Mouse (Mus musculus): Measurements from ENCODE around the gene Slc8b1. TPM values are rescaled to one million over a fixed set of nuclear protein-coding genes. Genes with fewer than 3 reads are reported as not detected.

The Slc8b1 gene
- 10 to 100 TPM in 1 of 2 experiments, 1 to 10 TPM in 1; 7.8 to 11.8 TPM for total RNA-seq (2021)
- long read RNA-seq, transcript Slc8b1-201 (16 exons, 2,898 nt), result major isoform, 5 of 15 reads
- long read RNA-seq, partial matches to known transcripts, result 0 of 15 reads
- long read RNA-seq, other reads (novel, unspliced or antisense), result 8 of 15 reads

DNA sequence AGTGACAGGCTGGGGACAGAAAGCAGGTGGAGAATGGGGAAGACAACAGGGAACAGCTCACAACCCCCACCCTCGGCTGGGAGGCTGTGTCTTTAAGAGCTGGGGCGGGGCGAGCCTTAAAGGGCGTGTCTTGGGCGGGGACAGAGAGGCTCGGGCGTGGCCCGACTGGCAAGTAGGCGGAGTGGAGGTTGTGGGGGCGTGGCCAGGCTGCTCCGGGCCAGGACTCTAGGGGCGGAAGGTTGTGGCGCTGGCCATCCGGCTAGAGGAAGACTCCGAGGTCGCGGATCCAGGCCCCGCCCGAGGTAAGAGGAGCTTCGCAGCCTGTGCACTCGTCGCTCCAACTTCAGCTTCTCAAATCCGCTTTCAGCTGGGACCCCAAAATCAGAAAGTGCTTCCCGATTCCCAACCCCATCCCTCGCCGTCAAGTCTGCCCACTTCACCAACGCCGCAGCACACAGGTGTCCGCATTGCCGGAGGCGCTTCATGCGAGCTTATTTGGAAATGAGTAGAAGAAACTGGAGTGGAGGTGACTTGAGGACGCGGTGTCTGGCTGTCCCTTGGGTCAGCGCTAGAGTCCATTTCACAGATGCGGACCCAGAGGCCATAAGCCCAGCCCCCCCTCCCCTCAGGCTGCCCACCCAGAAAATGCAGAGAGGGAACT, at the start of gene Slc8b1:
Gene Slc8b1, plus strand, starts transcription at position 187 of the 661 bp plus-strand sequence.
- DNase-seq (ENCODE audit: low spot score in 2 of 2), result peak; percentile 63 to 87

DNA sequence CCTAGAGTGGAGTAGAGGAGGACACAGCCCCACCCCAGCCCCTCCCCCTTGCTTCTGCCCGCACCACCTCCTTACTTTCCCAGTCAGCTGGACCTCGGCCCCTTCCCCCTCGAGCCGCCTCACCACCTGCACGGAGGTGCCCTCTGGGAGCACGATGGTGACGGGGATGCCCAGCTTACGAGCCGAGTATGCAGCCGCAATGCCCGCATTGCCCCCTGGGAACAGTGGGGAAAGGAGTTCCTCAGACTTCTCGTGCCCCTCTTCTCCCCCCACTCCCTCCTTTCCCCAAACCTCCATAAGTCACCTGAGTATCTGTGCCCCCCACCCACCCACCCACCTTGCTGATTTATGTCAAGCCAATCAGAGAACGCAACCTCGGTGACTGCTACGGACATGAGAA, 49.1 kb upstream of the Slc8b1 start:
- no peak for DNase-seq (ENCODE audit: low spot score in 2 of 2)

GRCm38 (mm10) chr5:120464321-120464720, 46.6 kb upstream of the Slc8b1 start:
- no peak for DNase-seq (ENCODE audit: low spot score in 2 of 2)

GRCm38 (mm10) chr5:120465062-120465461, 45.9 kb upstream of the Slc8b1 start:
- DNase-seq (ENCODE audit: low spot score in 2 of 2), result no peak

GRCm38 (mm10) chr5:120465860-120466259, 45.1 kb upstream of the Slc8b1 start:
- no peak for DNase-seq (ENCODE audit: low spot score in 2 of 2)

GRCm38 (mm10) chr5:120467026-120467425, 43.9 kb upstream of the Slc8b1 start:
- DNase-seq (ENCODE audit: low spot score in 2 of 2), result no peak

DNA sequence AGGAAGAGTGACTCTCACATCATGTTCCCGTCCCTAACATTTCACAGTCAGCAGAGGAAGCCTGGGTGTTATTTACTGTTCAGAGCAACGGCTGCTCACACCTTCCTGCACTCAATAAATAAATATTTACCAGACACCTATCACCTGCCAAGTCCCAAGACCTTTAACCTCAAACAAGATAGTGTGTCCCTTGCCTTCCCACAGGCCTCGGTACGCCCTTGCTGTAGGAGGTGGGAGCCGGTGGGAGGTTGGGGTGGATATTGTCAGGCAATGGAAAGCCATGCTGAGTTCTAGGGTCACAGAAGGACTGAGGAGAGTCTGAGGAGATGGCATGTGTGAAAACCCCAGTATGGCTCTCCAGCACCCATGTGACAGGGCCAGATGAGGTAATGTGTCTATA, 42.6 kb upstream of the Slc8b1 start:
- no peak for DNase-seq (ENCODE audit: low spot score in 2 of 2)

DNA sequence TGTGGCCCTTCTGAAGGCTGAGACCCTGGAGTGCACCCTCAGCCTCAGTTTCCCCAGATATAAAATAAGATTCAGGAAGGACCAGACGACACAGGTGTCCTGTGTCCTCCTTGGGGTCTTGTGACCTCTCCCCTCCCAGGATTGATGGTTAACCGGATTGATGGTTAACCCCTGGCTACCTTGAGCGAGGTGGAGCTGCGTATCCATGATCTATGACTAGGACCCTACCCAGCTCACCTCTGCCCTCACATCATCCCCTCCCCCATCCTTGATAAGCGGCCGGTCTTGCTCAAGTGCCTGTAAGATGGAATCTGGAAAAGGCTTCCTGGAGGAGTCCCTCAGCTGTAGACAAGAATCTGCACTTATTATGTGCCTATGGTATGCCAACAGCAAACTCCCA, 42.1 kb upstream of the Slc8b1 start:
- DNase-seq (ENCODE audit: low spot score in 2 of 2), result no peak

GRCm38 (mm10) chr5:120471538-120471937, 39.4 kb upstream of the Slc8b1 start:
- DNase-seq (ENCODE audit: low spot score in 2 of 2), result no peak

- DNase-seq (ENCODE audit: low spot score in 2 of 2), result no peak
Observed at GRCm38 (mm10) chr5:120472770-120473169, 38.2 kb upstream of the Slc8b1 start, which contains the start of gene Sdsl. Gene Sdsl (minus strand): TSS chr5:120472810.

- DNase-seq (ENCODE audit: low spot score in 2 of 2), result no peak
Observed at GRCm38 (mm10) chr5:120473361-120473760, 37.6 kb upstream of the Slc8b1 start.

DNA sequence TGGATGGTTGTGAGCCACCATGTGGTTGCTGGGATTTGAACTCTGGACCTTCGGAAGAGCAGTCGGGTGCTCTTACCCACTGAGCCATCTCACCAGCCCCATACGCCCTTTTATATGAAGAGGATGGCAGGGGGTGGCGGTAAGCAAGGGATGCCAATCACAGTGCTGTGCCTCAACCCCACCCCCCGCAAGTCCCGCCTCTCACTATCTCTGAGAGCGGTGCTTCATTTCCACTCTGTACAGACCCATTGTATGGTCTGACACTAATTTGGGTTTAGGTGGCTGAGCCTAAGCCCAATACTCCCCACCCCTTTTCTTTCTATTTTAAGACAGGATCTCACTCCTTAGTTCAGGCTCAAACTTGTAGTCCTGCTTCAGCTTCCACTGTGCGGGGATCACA, 35.1 kb upstream of the Slc8b1 start:
- no peak for DNase-seq (ENCODE audit: low spot score in 2 of 2)

DNA sequence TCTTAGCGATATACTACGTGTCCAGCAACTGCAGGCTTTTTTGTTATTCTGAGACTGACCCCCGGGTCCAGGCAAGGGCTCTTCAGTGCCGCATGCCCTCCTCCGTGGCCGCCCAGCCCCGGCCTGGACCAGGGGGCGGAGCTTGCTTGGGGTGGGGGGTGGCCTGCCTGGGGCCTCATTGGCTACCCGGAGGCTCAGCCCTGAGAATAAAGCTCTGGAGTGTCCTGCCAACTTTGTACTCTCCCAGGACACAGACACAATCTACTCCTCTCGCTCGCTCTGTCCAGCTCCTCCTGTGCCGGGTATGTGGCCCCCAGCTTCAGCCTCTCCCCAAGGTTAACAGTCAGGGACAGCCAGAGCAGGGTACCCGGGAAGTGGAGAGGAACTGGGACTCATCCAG, 34.7 kb upstream of the Slc8b1 start, which contains the start of gene Sds:
Gene Sds, plus strand, starts transcription at position 231 of the 400 bp plus-strand sequence.
- DNase-seq (ENCODE audit: low spot score in 2 of 2), result no peak

GRCm38 (mm10) chr5:120477993-120478392, 33.0 kb upstream of the Slc8b1 start:
- DNase-seq (ENCODE audit: low spot score in 2 of 2), result no peak

DNA sequence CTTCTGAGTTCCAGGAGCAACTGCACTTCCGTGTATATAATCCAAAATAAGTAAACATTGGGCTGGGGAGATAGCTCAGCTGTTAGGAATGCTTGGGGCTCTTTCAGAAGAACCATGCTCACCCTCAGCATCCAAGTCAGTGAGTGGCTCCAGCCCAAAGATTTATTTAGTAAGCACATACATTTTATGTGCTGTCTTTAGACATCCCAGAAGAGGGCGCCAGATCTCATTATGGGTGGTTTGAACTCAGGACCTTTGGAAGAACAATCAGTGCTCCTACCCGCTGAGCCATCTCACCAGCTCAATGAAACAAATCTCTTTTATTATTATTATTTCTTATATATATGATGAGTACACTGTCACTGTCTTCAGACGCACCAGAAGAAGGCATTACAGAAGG, 31.4 kb upstream of the Slc8b1 start:
- DNase-seq (ENCODE audit: low spot score in 2 of 2), result no peak

DNA sequence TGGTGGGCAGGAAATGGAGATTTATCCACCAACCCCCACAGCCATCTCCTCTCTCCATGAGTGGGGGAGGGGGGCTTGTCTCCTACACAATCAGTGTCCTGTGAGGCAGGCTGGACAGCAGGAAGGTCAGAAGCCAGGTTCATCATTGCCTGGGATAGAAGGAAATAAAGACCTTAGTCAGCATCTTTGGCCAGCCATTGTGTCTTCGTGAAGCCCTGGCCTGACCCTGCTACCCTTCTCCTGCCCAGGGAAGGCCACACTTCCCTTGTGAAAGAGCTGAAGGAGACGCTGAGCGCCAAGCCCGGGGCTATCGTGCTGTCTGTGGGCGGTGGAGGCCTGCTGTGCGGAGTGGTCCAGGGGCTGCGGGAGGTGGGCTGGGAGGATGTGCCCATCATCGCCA, 29.8 kb upstream of the Slc8b1 start:
- DNase-seq (ENCODE audit: low spot score in 2 of 2), result no peak

- DNase-seq (ENCODE audit: low spot score in 2 of 2), result no peak
Observed at GRCm38 (mm10) chr5:120483399-120483798, 27.6 kb upstream of the Slc8b1 start.

- no peak for DNase-seq (ENCODE audit: low spot score in 2 of 2)
Observed at GRCm38 (mm10) chr5:120487844-120488243, 23.1 kb upstream of the Slc8b1 start.

DNA sequence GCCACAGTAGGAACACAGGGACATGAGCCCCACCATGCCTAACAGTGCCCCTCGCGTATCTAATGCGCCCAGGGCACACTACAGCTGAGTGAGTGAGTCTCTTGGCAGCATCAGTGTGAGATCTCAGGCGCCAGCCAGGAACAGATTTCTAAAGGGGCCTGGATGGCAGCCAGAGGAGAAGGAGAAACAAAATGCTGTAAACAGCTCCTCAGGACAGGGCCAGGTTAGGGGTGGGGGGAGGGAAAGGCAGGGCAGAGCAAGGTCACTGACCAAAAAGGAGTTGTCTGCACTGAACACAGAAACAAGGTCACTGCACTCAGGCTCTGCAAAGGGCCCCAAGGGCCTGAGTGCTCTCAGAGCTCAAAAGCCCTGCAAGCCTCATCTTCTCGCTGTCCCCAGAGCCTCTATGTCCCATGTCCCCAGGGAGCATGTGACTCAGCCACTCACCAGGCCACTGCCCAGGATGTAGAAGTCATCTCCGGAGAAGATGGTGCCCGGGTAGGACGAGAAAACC, 20.2 kb upstream of the Slc8b1 start:
- peak in 1 of 2 experiments; percentile 65 for DNase-seq (ENCODE audit: low spot score in 2 of 2)

DNA sequence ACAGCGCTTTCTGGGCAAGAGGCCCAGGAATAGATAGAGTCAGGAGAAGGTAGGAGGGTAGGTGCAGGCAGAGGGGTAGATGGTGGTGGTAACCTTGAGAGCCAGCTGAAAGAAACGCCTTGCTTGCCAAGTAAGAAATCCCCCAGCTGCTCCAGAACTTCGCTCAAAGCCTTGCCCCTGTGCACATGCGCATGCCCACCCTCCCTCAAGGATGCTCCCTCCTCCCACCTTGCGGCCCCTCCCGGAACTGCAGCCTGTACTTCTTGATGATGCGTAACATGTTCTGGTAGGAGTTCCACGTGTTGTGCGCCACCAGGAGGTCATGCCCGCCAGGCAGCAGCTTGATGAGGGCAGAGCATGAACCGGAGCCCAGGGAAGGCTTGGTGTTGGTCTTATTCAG, 18.5 kb upstream of the Slc8b1 start:
- peak in 1 of 2 experiments; percentile 52 for DNase-seq (ENCODE audit: low spot score in 2 of 2)

- DNase-seq (ENCODE audit: low spot score in 2 of 2), result peak; percentile 22 to 65
Observed at GRCm38 (mm10) chr5:120493440-120493839, 17.5 kb upstream of the Slc8b1 start.

DNA sequence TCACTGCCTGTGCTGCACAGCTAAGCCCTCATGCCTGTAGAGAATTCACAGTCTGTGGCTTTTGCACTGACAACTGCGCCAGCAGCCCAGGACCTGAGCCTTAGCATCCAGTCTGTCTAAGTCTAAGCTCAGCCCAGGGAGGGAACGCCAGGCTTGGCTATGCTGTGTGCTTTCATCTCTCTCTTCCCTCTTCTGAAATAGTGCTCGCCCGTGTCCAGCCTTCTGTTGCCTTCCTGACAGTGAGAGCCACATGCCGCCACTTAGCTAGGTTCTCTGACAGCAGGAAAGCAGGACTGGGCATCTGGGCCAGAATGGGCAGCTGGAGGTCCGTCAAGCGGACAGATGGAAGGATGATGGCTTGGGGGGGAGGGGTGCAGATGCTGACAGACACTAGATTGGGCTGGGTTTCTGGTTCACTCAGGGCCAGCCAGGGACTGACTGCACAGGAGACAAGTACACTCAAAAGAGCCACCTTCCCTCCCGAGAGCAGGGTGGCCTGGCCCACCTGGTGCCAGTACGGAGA, 17.0 kb upstream of the Slc8b1 start:
- DNase-seq (ENCODE audit: low spot score in 2 of 2), result no peak

Data from layer of hippocampus, adult 18-20 months (tissue).